Mouse (Mus musculus) erythroblast, embryonic 14.5 days (primary cell): ENCODE data around the gene Dcaf17.

Experiments used
- GATA1 ChIP-seq: IDR thresholded peaks from 2 replicates; pipeline ENCODE4 v1.6.1; 2012; ENCODE audit warnings: low read length, inconsistent platforms, mixed read lengths
- TAL1 ChIP-seq: IDR thresholded peaks from 3 replicates; pipeline ENCODE4 v1.6.1; 2012; ENCODE audit warnings: low read length, inconsistent platforms, mixed read lengths

- no peak for TF ChIP-seq GATA1
- TF ChIP-seq TAL1, result no peak
These were observed 9.0 kb upstream of the Dcaf17 start for GRCm38 (mm10) chr2:71046151-71046550.
